Mouse (Mus musculus): ENCODE measurements around the gene Cyp21a1.
"Not testable (repeated sequence)": the region's sequence is repeated elsewhere in the genome, so short reads cannot be mapped to it uniquely, and the experiment has no call there.

Gene Cyp21a1

DNA sequence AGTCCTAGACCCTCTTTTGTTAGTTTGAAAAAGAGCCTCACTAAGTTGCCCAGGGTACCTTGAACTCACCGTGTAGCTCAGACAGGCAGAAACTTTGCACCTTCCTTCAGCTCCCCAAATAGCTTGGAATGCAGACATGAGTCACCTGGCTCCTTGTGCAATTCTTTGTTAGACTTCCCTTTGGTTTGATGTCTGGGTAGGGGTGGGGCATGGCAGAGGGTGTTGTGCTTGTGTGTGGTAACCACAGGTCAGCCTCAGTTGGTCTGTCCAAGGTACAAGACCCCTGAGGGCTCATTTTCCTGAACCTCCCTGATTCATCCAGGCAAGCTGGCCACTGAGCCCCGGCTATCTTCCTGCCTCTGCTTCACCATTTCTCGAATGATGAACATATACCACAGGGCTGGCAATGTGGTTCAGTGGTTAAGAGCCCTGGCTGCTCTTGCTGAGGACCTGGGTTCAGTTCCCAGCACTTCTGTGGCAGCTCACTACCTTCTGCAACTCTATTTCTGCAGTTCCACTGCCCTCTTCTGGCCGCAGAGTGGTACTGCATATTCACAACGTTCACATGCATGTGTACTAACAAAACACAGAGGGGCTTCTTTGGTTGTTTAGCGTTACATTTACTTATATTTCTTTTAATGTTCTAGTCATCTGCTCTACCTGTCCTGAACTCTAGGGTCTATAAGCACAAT is 656 bp upstream of the Cyp21a1 start:
- DNase-seq (ENCODE audit: low spot score), result peak; percentile 56

DNA sequence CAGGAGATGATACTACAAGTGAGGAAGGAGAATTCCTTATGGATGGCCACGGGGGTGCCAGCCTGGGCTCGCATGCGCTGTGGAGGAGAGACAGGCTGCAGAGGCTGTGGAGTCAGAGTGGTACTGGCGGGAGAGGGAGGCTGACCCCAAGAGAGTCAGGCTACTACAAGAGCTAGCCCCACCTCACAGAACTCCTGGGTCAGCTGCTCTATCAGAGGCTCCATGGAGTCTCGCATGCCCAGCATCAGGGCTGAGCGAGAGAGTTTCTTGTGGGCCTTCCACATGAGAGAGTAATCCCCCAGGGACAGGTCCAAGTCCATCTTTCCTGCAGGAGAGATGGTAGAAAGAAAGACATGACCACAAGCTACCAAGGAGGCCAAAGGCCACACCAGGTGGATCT is 994 bp downstream of the Cyp21a1 start:
- not testable (repeated sequence) for DNase-seq (ENCODE audit: low spot score)

DNA sequence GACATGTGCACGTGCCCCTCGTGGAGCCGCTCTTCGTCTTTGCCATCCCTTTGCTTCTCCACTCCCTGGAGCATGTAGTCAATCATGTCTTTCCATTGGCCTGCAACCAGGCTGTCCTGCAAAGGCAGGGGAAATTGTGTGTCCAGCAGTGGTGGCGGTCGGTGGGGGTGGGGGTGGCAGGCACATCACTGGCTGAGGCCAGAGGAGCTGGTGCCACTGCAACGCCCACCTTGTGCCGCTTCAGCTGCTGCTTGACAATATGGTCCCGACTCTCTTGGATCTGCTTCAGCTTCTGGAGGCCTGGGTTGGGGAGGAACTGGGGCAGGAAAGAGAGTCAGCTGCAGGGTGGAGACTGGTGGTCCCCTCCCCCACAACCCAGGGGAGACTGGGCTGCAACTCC is 1.6 kb downstream of the Cyp21a1 start:
- DNase-seq (ENCODE audit: low spot score), result not testable (repeated sequence)

DNA sequence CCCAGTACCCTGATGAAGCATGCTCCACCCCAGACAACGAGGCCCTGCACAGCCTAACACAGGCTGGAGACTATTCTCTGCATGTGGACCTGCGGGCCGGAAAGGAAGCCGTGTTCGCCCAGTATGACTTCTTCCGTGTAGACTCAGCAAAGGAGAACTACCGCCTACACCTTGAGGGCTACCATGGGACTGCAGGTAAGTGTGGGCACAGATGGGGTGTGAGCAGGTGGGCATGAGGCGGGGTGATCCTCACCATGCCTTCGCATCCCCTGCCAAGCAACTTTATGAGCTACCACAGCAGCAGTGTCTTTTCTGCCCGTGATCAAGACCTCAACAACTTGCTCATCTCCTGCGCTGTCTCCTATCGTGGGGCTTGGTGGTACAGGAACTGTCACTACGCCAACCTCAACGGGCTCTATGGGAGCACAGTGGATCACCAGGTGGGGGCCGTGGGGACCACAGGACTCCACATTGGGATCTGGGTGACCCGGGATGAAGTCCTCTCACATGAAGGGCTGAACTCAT is 3.5 kb downstream of the Cyp21a1 start:
- not testable (repeated sequence) for DNase-seq (ENCODE audit: low spot score)

DNA sequence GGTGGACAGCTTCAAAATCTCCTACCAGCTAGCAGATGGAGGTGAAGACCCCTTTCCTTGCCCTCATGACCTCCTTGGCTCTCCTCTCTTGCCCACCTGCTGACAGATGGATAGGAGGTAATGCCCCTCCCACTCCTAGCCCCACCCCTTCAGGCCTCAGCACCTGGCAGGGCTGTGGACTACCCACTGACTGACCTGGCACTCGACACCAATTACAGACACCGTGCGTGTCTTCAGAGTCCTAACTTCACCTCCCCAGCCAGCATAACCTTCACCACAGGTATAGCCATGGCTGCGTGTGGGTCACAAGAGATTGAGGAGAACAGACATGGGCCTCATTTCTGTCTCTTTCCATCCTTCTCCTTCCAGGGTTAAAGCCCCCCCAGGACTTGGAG is 4.8 kb downstream of the Cyp21a1 start:
- DNase-seq (ENCODE audit: low spot score), result no peak

DNA sequence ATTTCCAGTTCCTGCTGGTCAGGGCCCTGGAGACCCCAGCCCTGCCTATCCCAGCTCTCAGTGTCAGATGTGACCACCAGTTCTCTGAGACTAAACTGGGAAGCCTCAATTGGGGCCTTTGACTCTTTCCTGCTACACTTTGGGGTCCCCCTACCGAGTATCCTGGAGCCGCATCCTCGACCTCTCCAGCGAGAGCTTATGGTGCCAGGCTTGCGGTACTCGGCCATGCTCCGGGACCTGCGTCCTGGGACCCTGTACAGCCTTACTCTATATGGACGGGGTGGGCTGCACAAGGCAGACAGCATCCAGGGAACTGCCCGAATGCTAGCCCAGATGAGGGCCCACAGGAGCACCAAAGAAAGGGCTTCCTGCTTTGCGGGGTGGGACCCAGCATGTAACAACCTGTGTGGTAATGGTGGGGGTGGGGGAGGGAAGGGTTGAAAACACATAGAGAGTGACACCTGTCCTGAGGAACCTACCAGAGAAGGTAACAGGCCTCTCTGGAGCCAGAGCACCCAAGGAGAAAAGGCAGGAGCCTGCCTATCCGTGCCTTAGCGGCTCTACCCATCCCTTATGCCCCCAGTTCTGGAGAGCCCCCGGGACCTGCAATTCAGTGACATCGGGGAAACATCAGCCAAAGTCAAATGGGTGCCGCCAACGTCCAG is 5.4 kb downstream of the Cyp21a1 start:
- DNase-seq (ENCODE audit: low spot score), result no peak

DNA sequence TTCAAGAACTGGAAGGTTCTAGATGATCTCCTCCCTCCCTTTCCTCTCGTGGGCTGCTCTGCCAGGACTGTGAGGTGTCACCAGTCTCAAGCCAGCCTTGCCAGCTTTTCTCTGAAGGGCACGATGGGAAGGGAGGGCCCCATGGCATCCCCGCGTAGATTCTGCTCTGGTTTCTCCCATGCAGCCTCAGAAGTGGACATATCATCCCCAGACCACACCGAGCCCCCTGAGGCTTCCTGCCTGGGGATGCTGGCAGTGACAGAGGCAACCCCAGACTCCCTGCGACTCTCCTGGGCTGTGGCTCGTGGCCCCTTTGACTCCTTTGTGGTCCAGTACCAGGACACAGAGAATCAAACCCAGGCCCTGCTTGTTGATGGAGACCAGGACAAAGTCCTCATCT is 6.3 kb downstream of the Cyp21a1 start:
- not testable (repeated sequence) for DNase-seq (ENCODE audit: low spot score)

DNA sequence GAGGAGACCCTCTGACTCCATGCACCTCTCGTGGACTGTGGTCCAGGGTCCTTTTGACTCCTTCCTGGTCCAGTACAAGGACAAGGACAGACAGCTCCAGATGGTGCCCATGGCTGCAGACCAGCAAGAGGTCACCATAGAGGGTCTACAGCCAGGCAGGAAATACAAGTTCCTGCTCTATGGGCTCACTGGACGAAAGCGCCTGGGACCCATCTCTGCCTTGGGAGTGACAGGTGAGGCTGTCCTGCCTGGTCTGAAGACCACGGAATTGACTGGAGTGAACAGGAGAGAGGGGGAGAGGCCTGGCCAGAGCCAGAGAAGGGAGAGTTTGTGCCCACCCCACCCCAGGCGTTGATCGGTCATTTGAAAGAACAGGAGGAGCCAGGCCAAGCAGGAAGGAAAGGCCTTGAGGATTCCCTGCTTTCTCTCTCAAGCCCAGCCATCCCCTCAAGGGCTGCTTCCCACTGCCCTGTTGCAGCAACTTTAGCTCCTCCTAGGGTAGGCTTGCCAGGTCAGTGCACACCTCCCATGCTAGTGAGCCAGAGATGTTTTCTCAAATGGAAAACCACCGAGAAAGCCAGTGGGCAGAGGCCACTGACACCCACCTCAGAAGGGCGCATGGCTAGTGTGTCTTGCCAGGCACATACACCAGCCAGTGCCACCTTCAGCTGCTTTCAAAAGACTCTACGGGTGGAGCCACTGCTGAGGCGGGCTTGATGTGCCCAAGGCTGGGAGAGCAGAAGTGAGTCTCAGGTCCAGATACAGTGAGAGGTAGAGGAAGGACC is 7.0 kb downstream of the Cyp21a1 start:
- DNase-seq (ENCODE audit: low spot score), result not testable (repeated sequence)

DNA sequence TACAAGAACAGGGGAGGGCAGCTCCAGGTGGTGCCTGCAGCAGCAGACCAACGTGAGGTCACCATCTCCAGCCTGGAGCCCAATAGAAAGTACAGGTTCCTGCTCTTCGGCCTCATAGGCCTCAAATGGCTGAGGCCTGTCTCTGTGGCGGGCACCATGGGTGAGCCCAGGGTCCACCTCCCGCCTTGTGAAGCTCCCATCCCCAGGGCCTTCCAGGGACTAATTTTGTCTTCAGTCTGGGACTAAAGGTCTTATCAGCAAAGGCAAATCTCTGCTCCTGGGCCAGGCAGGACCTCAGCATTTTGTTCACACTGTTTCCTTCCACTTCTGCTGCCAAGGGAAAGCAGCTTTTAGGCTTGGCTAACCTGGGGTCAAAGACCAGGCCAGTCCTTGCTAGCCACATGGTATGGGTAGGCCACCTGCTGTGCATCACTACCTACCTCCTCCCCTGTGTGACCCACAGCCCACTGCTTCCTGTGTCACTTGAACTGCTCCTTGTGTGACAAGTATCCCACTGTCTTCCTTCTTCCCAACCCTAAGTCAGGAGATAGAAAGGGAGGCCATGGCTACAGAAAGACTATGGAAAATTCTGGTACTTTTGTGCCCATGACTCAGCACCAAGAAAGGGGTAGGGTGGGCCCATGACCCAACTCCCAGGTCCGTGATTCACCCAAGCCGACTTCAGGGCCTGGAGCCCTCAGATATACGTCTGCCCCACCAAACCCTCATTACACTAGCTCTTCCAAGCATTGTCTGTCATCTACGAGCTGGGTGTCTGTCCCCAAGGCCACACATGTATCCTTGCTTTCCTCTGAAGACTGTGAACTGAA is 7.8 kb downstream of the Cyp21a1 start:
- no peak for DNase-seq (ENCODE audit: low spot score)

DNA sequence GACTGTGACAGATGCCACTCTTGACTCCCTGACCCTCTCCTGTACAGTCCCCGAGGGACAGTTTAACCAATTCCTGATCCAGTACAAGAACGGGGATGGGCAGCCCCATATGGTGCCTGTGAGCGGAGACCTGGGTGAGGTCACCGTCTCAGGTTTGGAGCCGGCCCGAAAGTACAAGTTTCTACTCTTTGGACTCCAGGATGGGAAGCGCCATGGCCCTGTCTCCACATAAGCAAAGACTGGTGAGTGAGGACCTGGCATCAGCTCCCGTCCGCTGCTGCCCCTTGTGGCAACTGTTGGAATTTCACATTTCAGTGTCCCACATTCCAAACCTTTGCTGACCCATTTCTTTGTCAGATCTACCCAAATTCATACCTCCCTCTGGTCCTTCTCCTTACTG is 8.7 kb downstream of the Cyp21a1 start:
- no peak for DNase-seq (ENCODE audit: low spot score)

DNA sequence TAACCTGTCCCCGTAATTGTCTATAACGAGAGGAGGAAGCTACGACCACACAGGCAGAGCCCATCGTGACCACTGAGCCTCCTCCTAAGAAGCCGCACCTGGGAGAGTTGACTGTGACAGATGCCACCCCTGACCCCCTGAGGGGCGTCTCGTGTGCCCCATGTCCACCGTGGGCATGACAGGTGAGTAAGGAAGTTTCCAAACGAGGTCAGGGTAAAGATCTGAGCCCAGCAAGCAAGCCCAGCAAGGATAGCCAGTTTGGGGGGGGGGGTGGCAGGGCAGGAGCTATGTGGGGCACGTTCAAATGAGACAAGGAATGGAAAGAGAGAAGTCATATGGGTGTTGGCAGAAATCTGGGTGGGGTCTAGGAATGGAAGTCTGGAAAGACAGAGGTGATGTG is 9.3 kb downstream of the Cyp21a1 start:
- DNase-seq (ENCODE audit: low spot score), result no peak

DNA sequence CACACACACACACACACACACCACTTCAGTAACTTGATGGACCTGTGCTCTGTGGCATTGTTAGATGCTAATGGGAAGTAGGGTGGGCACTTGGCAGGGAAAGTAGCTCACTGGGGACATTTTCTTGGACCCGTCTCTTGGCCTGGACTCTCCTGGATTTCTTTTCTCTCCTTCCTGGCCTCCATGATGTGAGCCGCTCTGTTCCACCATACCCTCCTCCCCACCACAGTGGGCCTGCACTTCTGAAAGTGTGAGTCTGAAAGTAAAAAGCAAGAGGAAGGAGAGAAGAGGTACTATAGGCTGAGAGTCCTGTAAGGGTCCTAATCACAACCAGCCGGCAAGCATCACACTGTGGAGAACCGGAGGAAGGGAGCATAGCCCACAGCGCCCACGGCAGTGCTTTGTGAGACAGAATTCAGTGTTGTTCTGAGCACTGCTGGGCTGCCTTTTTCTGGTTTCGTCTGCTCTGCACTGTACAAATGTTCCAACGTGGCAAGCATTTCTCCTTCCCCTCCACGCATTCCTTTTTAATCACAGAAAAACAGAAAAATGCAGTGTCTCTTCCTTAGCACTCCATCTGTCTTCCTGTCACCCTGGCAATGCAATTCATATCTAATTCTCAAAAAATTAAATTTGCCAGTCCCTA is 26.6 kb downstream of the Cyp21a1 start:
- no peak for DNase-seq (ENCODE audit: low spot score)

DNA sequence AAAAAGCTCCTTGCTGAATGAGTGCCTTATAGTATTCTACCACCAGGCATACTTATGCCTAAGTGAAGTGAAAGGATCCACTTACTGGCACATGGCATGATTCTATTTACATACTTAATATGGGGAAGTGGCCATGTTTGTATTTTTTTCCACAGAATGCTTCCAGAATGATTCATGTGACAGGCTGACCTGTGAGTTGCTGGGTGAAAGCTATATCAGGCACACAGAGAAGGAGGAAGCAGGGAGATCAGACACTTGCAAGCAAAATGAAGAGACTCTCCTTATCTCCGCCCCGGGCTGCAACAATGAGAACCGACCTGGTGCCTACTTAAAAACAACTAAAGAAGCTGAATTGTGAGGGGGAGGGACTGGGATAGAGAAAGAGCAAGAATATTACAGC is 42.9 kb downstream of the Cyp21a1 start:
- DNase-seq (ENCODE audit: low spot score), result no peak
